Mouse (Mus musculus) heart, adult 2 months (tissue): ENCODE data around the gene Itga9. TPM values are rescaled to one million over a fixed set of nuclear protein-coding genes. Genes with fewer than 3 reads are reported as not detected.

Experiments used
- DNase-seq, 2 experiments: peaks; one replicate each; pipeline ENCODE4 v3.0.0; 2021
- H3K27ac ChIP-seq: fragments of 200-600 bp; 2 replicates; pipeline ENCODE4 v1.8.1; 2022
- H3K27me3 ChIP-seq: fragments of 200-500 bp; 2 replicates; pipeline ENCODE4 v1.6.1; 2012; ENCODE audit warnings: mild to moderate bottlenecking, low read length, inconsistent platforms, mixed read lengths; ENCODE audit not compliant: control insufficient read depth, insufficient read depth
- H3K36me3 ChIP-seq: fragments of 200-500 bp; 2 replicates; pipeline ENCODE4 v1.6.1; 2012; ENCODE audit warnings: low read length, inconsistent platforms; ENCODE audit not compliant: control insufficient read depth, insufficient read depth
- H3K4me1 ChIP-seq: fragments of 200-500 bp; 2 replicates; pipeline ENCODE4 v1.6.1; 2011; ENCODE audit warnings: low read length; ENCODE audit not compliant: control insufficient read depth, insufficient read depth
- H3K4me3 ChIP-seq: fragments of 200-600 bp; 2 replicates; pipeline ENCODE4 v1.8.1; 2022
- H3K79me2 ChIP-seq: fragments of 200-500 bp; replicated peaks from 2 replicates; pipeline ENCODE4 v1.6.1; 2012; ENCODE audit warnings: mild to moderate bottlenecking, inconsistent platforms, low read length, moderate library complexity, mixed read lengths; ENCODE audit not compliant: control insufficient read depth, insufficient read depth
- H3K9ac ChIP-seq: fragments of 200-500 bp; 2 replicates; pipeline ENCODE4 v1.6.1; 2012; ENCODE audit warnings: low read depth, mild to moderate bottlenecking, control low read depth, inconsistent platforms, low read length, mixed read lengths
- CTCF ChIP-seq: fragments of 200-600 bp; IDR thresholded peaks from 2 replicates; pipeline ENCODE4 v1.8.1; 2022; ENCODE audit warnings: antibody characterized with exemption, mild to moderate bottlenecking, moderate library complexity
- EP300 ChIP-seq: fragments of 200-500 bp; IDR thresholded peaks from 2 replicates; pipeline ENCODE4 v1.6.1; 2011; ENCODE audit warnings: low read depth, low read length, control low read depth; ENCODE audit not compliant: insufficient read depth
- POLR2A ChIP-seq: fragments of 200-500 bp; IDR thresholded peaks from 2 replicates; pipeline ENCODE4 v1.6.1; 2011; ENCODE audit warnings: mild to moderate bottlenecking, low read depth, low read length, control low read depth; ENCODE audit not compliant: insufficient read depth
- WGBS: fragments of 180-500 bp; shearing (Covaris S2); methylation state at CpG from one replicate; pipeline ENCODE4 v1.1.7; 2018; 5-methylcytosine and 5-hydroxymethylcytosine counted together
- intact Hi-C: fragments of 180-260 bp; cut with DNase I; formaldehyde crosslinking; loops from one replicate; pipeline ENCODE4 v1.15.1; 2025
- polyA plus RNA-seq: library from polyadenylated mRNA; depleted of rRNA; stranded (reverse); fragments of >200 nt; gene quantifications from 2 replicates; pipeline ENCODE4 v1.2.3, GENCODE M21; 2012
- total RNA-seq, 2 experiments: library from RNA; stranded (reverse); gene quantifications; 2 replicates each; pipeline ENCODE4 v1.2.3; 2021

Itga9 gene
- total and polyA plus RNA-seq, 3 experiments: 34.8 to 41.9 (median 35.3) TPM

- Histone ChIP-seq H3K4me3 (no peak overlapping the region), H3K79me2 (no peaks in the 10 kb centered on the region), H3K27ac (no peak overlapping the region), H3K4me1 (peaks cover 13% of the 10 kb centered on the region), H3K9ac (no peak overlapping the region), H3K27me3 (no peaks in the 10 kb centered on the region), H3K36me3 (no peaks in the 10 kb centered on the region)
- no peak for TF ChIP-seq POLR2A
- no peak for TF ChIP-seq CTCF
- no peak for TF ChIP-seq EP300
- 88% methylated on average over 11 of the region's 11 CpGs for WGBS
- intact Hi-C loops: no loop called here
- DNase-seq: no peak
Observed at GRCm38 (mm10) chr9:118878596-118878995, 272.1 kb downstream of the Itga9 start.

GRCm38 (mm10) chr9:118881281-118881945 lies 274.9 kb downstream of the Itga9 start:
- intact Hi-C loops: no loop called here
- Histone ChIP-seq H3K4me1 (peaks cover 13% of the 10 kb centered on the region), H3K4me3 (no peak overlapping the region), H3K9ac (no peak overlapping the region), H3K27me3 (no peaks in the 10 kb centered on the region), H3K36me3 (no peaks in the 10 kb centered on the region), H3K79me2 (no peaks in the 10 kb centered on the region), H3K27ac (no peak overlapping the region)
- 68% methylated on average over 7 of the region's 7 CpGs for WGBS
- TF ChIP-seq CTCF (peak; percentile 74), EP300 (no peak), POLR2A (no peak)
- DNase-seq: no peak

- intact Hi-C loops: no loop called here
- Histone ChIP-seq H3K36me3 (no peaks in the 10 kb centered on the region), H3K4me3 (no peak overlapping the region), H3K79me2 (no peaks in the 10 kb centered on the region), H3K27ac (no peak overlapping the region), H3K9ac (no peak overlapping the region), H3K27me3 (no peaks in the 10 kb centered on the region), H3K4me1 (peaks cover 9% of the 10 kb centered on the region)
- 63% methylated on average over 6 of the region's 6 CpGs for WGBS
- TF ChIP-seq POLR2A (no peak), CTCF (no peak), EP300 (no peak)
- no peak for DNase-seq
Observed at GRCm38 (mm10) chr9:118881946-118882284, 275.4 kb downstream of the Itga9 start.

GRCm38 (mm10) chr9:118883150-118883549 lies 276.7 kb downstream of the Itga9 start:
- no peaks in the 10 kb centered on the region for H3K79me2 ChIP-seq
- TF ChIP-seq POLR2A (no peak), CTCF (no peak), EP300 (no peak)
- no peak overlapping the region for H3K4me3 ChIP-seq
- intact Hi-C loops: no loop called here
- no peaks in the 10 kb centered on the region for H3K27me3 ChIP-seq
- no peaks in the 10 kb centered on the region for H3K36me3 ChIP-seq
- no peak for DNase-seq
- H3K4me1 ChIP-seq: peaks cover 4% of the 10 kb centered on the region
- H3K9ac ChIP-seq: no peak overlapping the region
- no peak overlapping the region for H3K27ac ChIP-seq
- WGBS: 93% methylated on average over 7 of the region's 7 CpGs

- no peak overlapping the region for H3K27ac ChIP-seq
- DNase-seq: peak in 1 of 2 experiments; percentile 43
Observed at GRCm38 (mm10) chr9:118885785-118886184, 279.3 kb downstream of the Itga9 start.

GRCm38 (mm10) chr9:118887201-118887600 lies 280.7 kb downstream of the Itga9 start:
- TF ChIP-seq EP300: no peak
- TF ChIP-seq CTCF: no peak
- TF ChIP-seq POLR2A: no peak
- Histone ChIP-seq H3K4me3 (no peak overlapping the region), H3K36me3 (no peaks in the 10 kb centered on the region), H3K79me2 (no peaks in the 10 kb centered on the region), H3K9ac (no peak overlapping the region), H3K27ac (no peak overlapping the region; the same call in none of the 2 replicates), H3K27me3 (no peaks in the 10 kb centered on the region), H3K4me1 (peaks cover 3% of the 10 kb centered on the region)
- WGBS: 60% methylated on average over 7 of the region's 7 CpGs
- intact Hi-C loops: no loop called here
- peak; percentile 41 for DNase-seq

More at GRCm38 (mm10) chr9:118885785-118886184, 279.3 kb downstream of the Itga9 start:
- WGBS: 66% methylated on average over 6 of the region's 6 CpGs
- TF ChIP-seq EP300 (no peak), POLR2A (no peak), CTCF (no peak)
- Histone ChIP-seq H3K9ac (no peak overlapping the region), H3K4me1 (peaks cover 4% of the 10 kb centered on the region), H3K36me3 (no peaks in the 10 kb centered on the region), H3K4me3 (no peak overlapping the region), H3K79me2 (no peaks in the 10 kb centered on the region), H3K27me3 (no peaks in the 10 kb centered on the region)
- intact Hi-C loops: no loop called here
